Mouse (Mus musculus): ENCODE data around the gene Dek.

GRCm38 (mm10) chr13:47071871-47072270 is 34.1 kb downstream of the Dek start:
- TF ChIP-seq TAL1 (IDR thresholded peaks at IDR 0.05; ENCODE audit: low read length) (no peak), GATA1 (IDR thresholded peaks at IDR 0.05; ENCODE audit: low read length) (no peak)
